Mouse (Mus musculus) 3134 (cell line): ENCODE data around the gene Btbd9.

ENCODE experiments used
- DNase-seq: peaks from one replicate; pipeline ENCODE4 v3.0.0-alpha.2; 2011; ENCODE audit warnings: low spot score; ENCODE audit not compliant: insufficient read length; ENCODE audit errors: extremely low read depth

The Btbd9 gene

GRCm38 (mm10) chr17:30417106-30417505 lies 159.2 kb downstream of the Btbd9 start:
- no peak for DNase-seq

- no peak for DNase-seq
Measured at GRCm38 (mm10) chr17:30415693-30416092, 160.6 kb downstream of the Btbd9 start.

- DNase-seq: no peak
Measured at GRCm38 (mm10) chr17:30412991-30413390, 163.3 kb downstream of the Btbd9 start.

GRCm38 (mm10) chr17:30406002-30406401 lies 170.3 kb downstream of the Btbd9 start:
- DNase-seq: no peak

- DNase-seq: no peak
Measured at GRCm38 (mm10) chr17:30402871-30403270, 173.4 kb downstream of the Btbd9 start.

- no peak for DNase-seq
Measured at GRCm38 (mm10) chr17:30395261-30395660, 181.0 kb downstream of the Btbd9 start.

GRCm38 (mm10) chr17:30392031-30392430 lies 184.3 kb downstream of the Btbd9 start:
- no peak for DNase-seq

- DNase-seq: no peak
Measured at GRCm38 (mm10) chr17:30391220-30391619, 185.1 kb downstream of the Btbd9 start.

- no peak for DNase-seq
Measured at GRCm38 (mm10) chr17:30389686-30390085, 186.6 kb downstream of the Btbd9 start.

- no peak for DNase-seq
Measured at GRCm38 (mm10) chr17:30388817-30389216, 187.5 kb downstream of the Btbd9 start.

- no peak for DNase-seq
Measured at GRCm38 (mm10) chr17:30388391-30388790, 187.9 kb downstream of the Btbd9 start.

GRCm38 (mm10) chr17:30386241-30386640 lies 190.0 kb downstream of the Btbd9 start:
- no peak for DNase-seq

GRCm38 (mm10) chr17:30383649-30384048 lies 192.6 kb downstream of the Btbd9 start:
- no peak for DNase-seq

- no peak for DNase-seq
Measured at GRCm38 (mm10) chr17:30378221-30379010, 197.9 kb downstream of the Btbd9 start.

GRCm38 (mm10) chr17:30377754-30378153 lies 198.5 kb downstream of the Btbd9 start:
- DNase-seq: no peak

GRCm38 (mm10) chr17:30375107-30375506 lies 201.2 kb downstream of the Btbd9 start:
- DNase-seq: no peak

- no peak for DNase-seq
Measured at GRCm38 (mm10) chr17:30368559-30368958, 207.7 kb downstream of the Btbd9 start.

GRCm38 (mm10) chr17:30364701-30365100 lies 211.6 kb downstream of the Btbd9 start:
- DNase-seq: no peak

GRCm38 (mm10) chr17:30363365-30363764 lies 212.9 kb downstream of the Btbd9 start:
- DNase-seq: no peak

- DNase-seq: no peak
Measured at GRCm38 (mm10) chr17:30360654-30361053, 215.6 kb downstream of the Btbd9 start.

GRCm38 (mm10) chr17:30359392-30359791 lies 216.9 kb downstream of the Btbd9 start:
- DNase-seq: no peak

GRCm38 (mm10) chr17:30355431-30355830 lies 220.9 kb downstream of the Btbd9 start:
- DNase-seq: no peak

- DNase-seq: no peak
Measured at GRCm38 (mm10) chr17:30354381-30354780, 221.9 kb downstream of the Btbd9 start.
